Mouse (Mus musculus): ENCODE data around the gene Gad1. TPM values are rescaled to one million over a fixed set of nuclear protein-coding genes. Genes with fewer than 3 reads are reported as not detected.
"Not testable (repeated sequence)": the region's sequence is repeated elsewhere in the genome, so short reads cannot be mapped to it uniquely, and the experiment has no call there.

Gad1 gene
- 103 and 105 TPM in 2 replicates for polyA plus RNA-seq (2015; fragmentation: Nextera tagmentation; extraction: Ambion mirVana)

GRCm38 (mm10) chr2:70552772-70553171 is at the start of gene Gad1:
TSS of gene Gad1 (plus strand) at chr2:70553072.
- Histone ChIP-seq H3K36me3 (no peaks in the 10 kb centered on the region), H3K4me3 (no peak within 1 kb of the TSS), H3K9ac (no peak within 1 kb of the TSS), H3K27me3 (no peaks in the 10 kb centered on the region), H3K4me1 (replicated peaks) (0 out of 2 replicates have a peak, but pooled peaks cover 3% of the 10 kb centered on the region), H3K4me2 (no peak within 1 kb of the TSS), H3K27ac (replicated peaks) (no peak within 1 kb of the TSS), H3K9me3 (no peaks in the 10 kb centered on the region)
- WGBS, result 67% methylated on average over 4 of the region's 4 CpGs
- no peak for ATAC-seq (ENCODE audit: low FRiP score, low read depth)

DNA sequence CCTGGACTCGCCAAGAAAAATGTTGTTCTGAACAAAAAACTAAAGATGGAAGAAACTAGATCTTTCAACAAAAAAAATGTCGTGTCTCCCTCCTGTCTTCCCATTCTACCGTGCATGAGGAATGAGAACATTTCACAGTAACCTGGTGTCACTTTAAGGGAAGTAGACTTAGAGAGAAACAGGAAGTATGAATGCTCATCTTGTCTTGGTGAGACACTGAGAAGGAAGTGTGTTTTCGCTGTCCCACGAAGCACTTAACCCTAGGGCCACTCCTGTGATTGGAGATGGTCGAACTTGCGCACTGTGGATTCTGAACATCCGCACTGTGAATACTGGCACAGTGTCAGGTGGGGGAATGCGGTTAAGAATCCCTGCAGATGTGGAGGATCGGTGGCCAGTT is 49.4 kb upstream of the Gad1 start:
- Histone ChIP-seq H3K4me1 (replicated peaks) (peaks cover 8% of the 10 kb centered on the region), H3K4me2 (no peak overlapping the region), H3K4me3 (no peak overlapping the region), H3K27ac (replicated peaks) (no peak overlapping the region), H3K9ac (no peak overlapping the region), H3K27me3 (peaks cover 5% of the 10 kb centered on the region; the same call in 1 of the 2 replicates), H3K36me3 (no peaks in the 10 kb centered on the region), H3K9me3 (no peaks in the 10 kb centered on the region)
- WGBS, result 86% methylated on average over 10 of the region's 10 CpGs
- ATAC-seq (ENCODE audit: low FRiP score, low read depth), result no peak

DNA sequence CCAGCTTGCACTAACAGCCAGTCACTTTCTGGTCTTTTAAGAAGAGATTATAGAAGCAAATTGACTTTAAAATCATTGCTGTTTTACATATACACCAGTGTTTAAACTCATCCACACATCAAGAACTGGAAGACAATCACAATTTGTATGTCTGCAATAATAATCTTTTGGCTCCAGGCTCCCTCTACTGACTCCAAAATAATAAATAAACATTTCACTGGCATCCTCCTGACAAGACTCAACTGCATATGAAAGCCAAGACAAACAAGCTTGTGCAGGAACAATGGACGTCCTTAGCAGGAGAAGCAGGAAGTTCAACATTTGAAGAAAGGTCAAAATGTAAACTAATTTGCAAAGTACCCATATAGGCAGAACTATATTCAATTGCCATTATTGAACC is 47.6 kb upstream of the Gad1 start:
- Histone ChIP-seq H3K36me3 (no peaks in the 10 kb centered on the region), H3K4me3 (no peak overlapping the region), H3K9me3 (no peaks in the 10 kb centered on the region), H3K27ac (replicated peaks) (no peak overlapping the region), H3K4me1 (replicated peaks) (peaks cover 14% of the 10 kb centered on the region), H3K4me2 (no peak overlapping the region), H3K27me3 (peaks cover 5% of the 10 kb centered on the region; the same call in 1 of the 2 replicates), H3K9ac (no peak overlapping the region)
- no peak for ATAC-seq (ENCODE audit: low FRiP score, low read depth)
- WGBS, result 54% methylated on average over 1 of the region's 1 CpGs

DNA sequence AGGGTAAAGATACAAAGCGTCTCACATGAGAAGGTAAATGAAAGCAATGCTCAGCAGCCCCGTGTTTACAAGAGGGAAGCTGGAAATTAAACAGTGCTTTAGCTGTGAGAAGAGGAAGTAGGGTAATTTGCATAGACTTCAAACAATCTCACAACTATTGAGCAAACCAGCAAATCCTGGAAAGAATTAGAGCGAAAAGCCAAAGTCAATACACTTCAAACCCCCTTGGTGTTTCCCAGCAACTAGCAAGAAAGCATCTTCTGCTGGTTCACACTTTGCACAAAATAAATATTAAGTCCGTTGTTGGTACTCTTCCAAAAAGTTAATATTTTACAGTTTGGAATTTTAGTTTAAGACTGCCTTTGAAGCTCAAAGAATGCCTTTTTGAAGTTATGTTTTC is 47.0 kb upstream of the Gad1 start:
- Histone ChIP-seq H3K4me3 (no peak overlapping the region), H3K36me3 (no peaks in the 10 kb centered on the region), H3K4me2 (no peak overlapping the region), H3K4me1 (replicated peaks) (peaks cover 14% of the 10 kb centered on the region), H3K9me3 (no peaks in the 10 kb centered on the region), H3K9ac (no peak overlapping the region), H3K27ac (replicated peaks) (no peak overlapping the region), H3K27me3 (peaks cover 5% of the 10 kb centered on the region; the same call in 1 of the 2 replicates)
- WGBS, result 41% methylated on average over 4 of the region's 4 CpGs
- no peak for ATAC-seq (ENCODE audit: low FRiP score, low read depth)

GRCm38 (mm10) chr2:70506372-70506771 is 46.5 kb upstream of the Gad1 start:
- Histone ChIP-seq H3K27ac (replicated peaks) (no peak overlapping the region), H3K36me3 (no peaks in the 10 kb centered on the region), H3K4me3 (no peak overlapping the region), H3K4me1 (replicated peaks) (peaks cover 14% of the 10 kb centered on the region), H3K9me3 (no peaks in the 10 kb centered on the region), H3K4me2 (no peak overlapping the region), H3K27me3 (peaks cover 5% of the 10 kb centered on the region; the same call in 1 of the 2 replicates), H3K9ac (no peak overlapping the region)
- no peak for ATAC-seq (ENCODE audit: low FRiP score, low read depth)
- 63% methylated on average over 2 of the region's 2 CpGs for WGBS

- Histone ChIP-seq H3K4me1 (replicated peaks) (peaks cover 14% of the 10 kb centered on the region), H3K4me3 (peak within 1 kb of the TSS; percentile 61), H3K27me3 (peaks cover 5% of the 10 kb centered on the region; the same call in 1 of the 2 replicates), H3K36me3 (no peaks in the 10 kb centered on the region), H3K9ac (peak within 1 kb of the TSS; percentile 54), H3K4me2 (peak within 1 kb of the TSS; percentile 96), H3K27ac (replicated peaks) (0 out of 2 replicates have a peak within 1 kb of the TSS, but pooled peaks have one; percentile 26), H3K9me3 (no peaks in the 10 kb centered on the region)
- 11% methylated on average over 10 of the region's 10 CpGs for WGBS
- ATAC-seq (ENCODE audit: low FRiP score, low read depth), result 0 out of 2 replicates have a peak, but pooled peaks have one; percentile 5
These were observed 44.4 kb upstream of the Gad1 start, which contains the start of gene Erich2 for GRCm38 (mm10) chr2:70508496-70508895. TSS of gene Erich2 (plus strand) at chr2:70508819.

- WGBS, result under 1% methylated on average over 51 of the region's 56 CpGs
- Histone ChIP-seq H3K36me3 (no peaks in the 10 kb centered on the region), H3K27ac (replicated peaks) (0 out of 2 replicates have a peak overlapping the region, but pooled peaks have one; percentile 26), H3K4me2 (peak overlapping the region; percentile 96), H3K4me3 (peak overlapping the region; percentile 61), H3K9me3 (no peaks in the 10 kb centered on the region), H3K9ac (peak overlapping the region; percentile 54), H3K4me1 (replicated peaks) (peaks cover 14% of the 10 kb centered on the region), H3K27me3 (peaks cover 5% of the 10 kb centered on the region; the same call in 1 of the 2 replicates)
- peak; percentile 97 for ATAC-seq (ENCODE audit: low FRiP score, low read depth)
These were observed 43.7 kb upstream of the Gad1 start for GRCm38 (mm10) chr2:70509021-70509632.

- 44% methylated on average over 7 of the region's 7 CpGs for WGBS
- not testable (repeated sequence) for H3K9ac ChIP-seq; H3K4me3 ChIP-seq; H3K9me3 ChIP-seq; H3K27ac ChIP-seq (replicated peaks); H3K4me2 ChIP-seq; H3K27me3 ChIP-seq; H3K4me1 ChIP-seq (replicated peaks); H3K36me3 ChIP-seq; ATAC-seq (ENCODE audit: low FRiP score, low read depth)
These were observed 14.6 kb upstream of the Gad1 start for GRCm38 (mm10) chr2:70538283-70538682.

DNA sequence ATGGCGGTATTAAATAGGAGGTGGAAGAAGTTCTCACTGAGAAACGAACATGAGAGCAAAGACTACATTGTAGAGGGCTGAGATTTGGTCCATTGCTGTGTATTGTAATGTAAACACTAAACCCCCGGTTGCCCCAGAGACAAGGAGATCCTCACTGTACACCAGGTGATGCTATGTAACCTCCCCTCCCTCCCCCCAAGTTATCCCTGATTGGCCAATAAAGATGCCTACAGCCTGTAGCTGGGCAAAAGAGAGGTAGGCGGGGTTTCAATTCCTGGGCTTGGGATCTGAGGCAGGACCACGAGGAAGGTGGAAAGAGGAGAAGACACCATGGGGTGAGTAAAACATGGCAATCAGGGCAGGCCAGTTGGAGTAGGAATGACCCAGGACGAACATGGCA is 2.2 kb upstream of the Gad1 start:
- Histone ChIP-seq H3K4me3 (no peak overlapping the region), H3K9ac (no peak overlapping the region), H3K27me3 (no peaks in the 10 kb centered on the region), H3K4me2 (no peak overlapping the region), H3K36me3 (no peaks in the 10 kb centered on the region), H3K4me1 (replicated peaks) (no peaks in the 10 kb centered on the region), H3K9me3 (no peaks in the 10 kb centered on the region), H3K27ac (replicated peaks) (no peak overlapping the region)
- 69% methylated on average over 6 of the region's 6 CpGs for WGBS
- no peak for ATAC-seq (ENCODE audit: low FRiP score, low read depth)

DNA sequence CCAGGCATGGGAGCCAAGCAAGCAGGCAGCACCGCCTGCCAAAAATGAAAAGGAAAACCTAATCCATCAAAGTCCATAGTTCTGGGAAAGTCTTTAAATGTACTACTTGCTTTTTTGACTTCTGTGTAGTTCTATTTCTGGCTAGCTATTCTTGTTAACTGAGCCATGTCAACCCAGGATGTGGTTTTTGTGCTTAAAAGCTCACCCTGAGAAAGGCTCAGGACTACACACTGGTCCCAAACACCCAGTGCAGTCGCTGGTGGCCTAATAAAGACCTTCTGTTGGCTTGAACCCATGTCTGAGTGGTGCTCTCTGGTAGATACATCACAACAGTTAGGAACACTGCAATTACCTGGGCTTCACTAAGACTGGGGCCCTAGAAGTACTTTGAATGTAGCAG is 1.4 kb upstream of the Gad1 start:
- Histone ChIP-seq H3K4me3 (no peak overlapping the region), H3K36me3 (no peaks in the 10 kb centered on the region), H3K9ac (no peak overlapping the region), H3K9me3 (no peaks in the 10 kb centered on the region), H3K27me3 (no peaks in the 10 kb centered on the region), H3K27ac (replicated peaks) (no peak overlapping the region), H3K4me1 (replicated peaks) (no peaks in the 10 kb centered on the region), H3K4me2 (no peak overlapping the region)
- ATAC-seq (ENCODE audit: low FRiP score, low read depth), result no peak
- WGBS, result 82% methylated on average over 2 of the region's 2 CpGs

DNA sequence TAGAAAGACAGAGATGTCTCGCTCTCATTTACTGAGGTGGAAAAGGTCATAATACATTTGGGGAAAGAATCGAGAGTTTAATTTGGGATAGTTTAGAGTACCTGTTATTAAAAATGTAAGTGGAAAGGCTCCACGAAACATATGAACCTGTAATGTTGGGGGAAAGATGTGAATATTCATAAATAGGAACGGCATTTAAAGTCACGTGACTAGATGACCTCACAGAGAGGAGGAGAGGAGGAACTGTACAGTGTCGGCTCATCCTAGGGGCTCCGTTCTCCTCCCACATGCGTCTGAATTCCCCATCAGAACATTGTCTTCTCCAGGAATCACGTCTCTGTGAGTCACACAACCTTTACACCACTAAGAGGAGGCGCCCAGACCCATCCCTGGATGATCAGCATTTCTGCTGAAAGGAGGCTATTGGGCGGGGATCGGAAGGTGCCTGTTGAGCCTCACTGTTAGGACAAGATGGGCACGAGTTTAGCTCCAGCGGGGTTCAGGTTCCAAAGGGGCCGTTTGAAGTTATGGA is 739 bp upstream of the Gad1 start:
- 91% methylated on average over 15 of the region's 15 CpGs for WGBS
- no peaks in the 10 kb centered on the region for H3K9me3 ChIP-seq
- H3K4me2 ChIP-seq, result no peak overlapping the region
- no peak overlapping the region for H3K27ac ChIP-seq (replicated peaks)
- H3K27me3 ChIP-seq, result no peaks in the 10 kb centered on the region
- no peak overlapping the region for H3K9ac ChIP-seq
- no peak for ATAC-seq (ENCODE audit: low FRiP score, low read depth)
- H3K4me1 ChIP-seq (replicated peaks), result no peaks in the 10 kb centered on the region
- H3K4me3 ChIP-seq, result no peak overlapping the region
- no peaks in the 10 kb centered on the region for H3K36me3 ChIP-seq

DNA sequence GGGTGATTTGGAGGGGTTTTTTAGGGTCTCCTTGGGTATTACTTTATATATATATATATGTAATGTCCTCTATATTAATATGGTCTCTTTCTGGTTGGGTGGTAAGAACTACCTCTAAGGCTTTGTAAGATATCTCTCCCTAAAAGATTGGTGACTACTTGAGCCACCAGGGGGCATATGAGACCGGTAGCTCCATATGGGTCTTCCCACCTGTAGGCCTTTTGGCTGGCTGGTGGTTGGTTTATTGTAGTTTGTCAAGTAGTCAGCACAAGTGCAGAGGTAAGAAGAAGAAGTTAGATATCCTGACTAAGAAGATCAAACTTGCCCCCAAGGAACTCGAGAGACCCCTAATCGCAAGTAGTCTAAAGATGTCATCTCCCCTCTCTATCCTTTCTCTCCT is 954 bp downstream of the Gad1 start:
- no peak overlapping the region for H3K9ac ChIP-seq
- 0 out of 2 replicates have a peak, but pooled peaks cover 6% of the 10 kb centered on the region for H3K4me1 ChIP-seq (replicated peaks)
- no peak overlapping the region for H3K4me3 ChIP-seq
- H3K9me3 ChIP-seq, result no peaks in the 10 kb centered on the region
- H3K27ac ChIP-seq (replicated peaks), result no peak overlapping the region
- WGBS, result 87% methylated on average over 3 of the region's 3 CpGs
- ATAC-seq (ENCODE audit: low FRiP score, low read depth), result no peak
- no peaks in the 10 kb centered on the region for H3K36me3 ChIP-seq
- H3K4me2 ChIP-seq, result no peak overlapping the region
- no peaks in the 10 kb centered on the region for H3K27me3 ChIP-seq

Measured in hindbrain, embryonic 15.5 days (tissue).